Mouse (Mus musculus) cerebellum, adult 2 months (tissue): ENCODE measurements at regions not wholly inside any gene's neighbourhood (a gene's known extent, or its start where the extent isn't known, plus 50 kb on each side); places are given as distances from the start of the nearest gene placed in this dataset.

Source experiments
- CTCF ChIP-seq: fragments of 200-500 bp; IDR thresholded peaks from 2 replicates; pipeline ENCODE4 v1.5.1; 2011; ENCODE audit warnings: low read depth, mild to moderate bottlenecking, control low read depth, low read length, moderate library complexity, borderline replicate concordance; ENCODE audit not compliant: insufficient read depth
- POLR2A ChIP-seq: fragments of 200-500 bp; IDR thresholded peaks from 2 replicates; pipeline ENCODE4 v1.6.1; 2011; ENCODE audit warnings: low read length, control low read depth, borderline replicate concordance; ENCODE audit not compliant: insufficient read depth

GRCm38 (mm10) chr12:118404171-118404570 is 102.9 kb upstream of the Sp4 start:
- TF ChIP-seq CTCF (no peak), POLR2A (no peak)
